In the genomic region with DNA sequence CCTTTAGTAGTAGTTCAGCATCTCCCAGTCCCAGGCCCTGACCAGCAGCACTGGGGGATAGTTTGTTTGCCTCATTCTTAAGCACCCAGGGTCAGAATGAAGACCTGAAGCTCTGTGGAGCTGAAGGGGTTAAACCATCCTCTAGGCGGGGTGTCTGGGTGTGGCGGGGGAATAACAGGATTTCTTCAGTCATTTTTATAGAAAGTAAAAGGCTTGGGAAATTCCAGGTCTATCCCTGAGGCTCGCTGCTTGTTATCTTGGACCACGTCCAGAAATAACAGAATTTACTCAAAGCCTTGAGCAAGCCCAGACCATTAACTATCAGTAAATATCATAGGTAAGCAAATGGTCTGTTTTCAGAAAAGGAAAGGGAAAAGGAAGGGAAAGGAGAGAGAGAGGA, we compare ENCODE assay signal across 13 mouse cellular contexts. TPM values are rescaled to one million over a fixed set of nuclear protein-coding genes. Genes with fewer than 3 reads are reported as not detected.
DNase-seq lines count a peak whose midpoint lies in the region; ATAC-seq and TF ChIP-seq lines count a peak whose summit lies in the region.
"Had no signal": no experiment of that assay in that cellular context is flagged by ENCODE, and none has a peak within 500 bp of the region (broad histone marks: within the 10 kb centered on the region; RNA-seq: fewer than 3 reads in every experiment).

No protein-coding gene starts in this region.

- no peak overlapping the region for H3K4me3 ChIP-seq in neural tube, embryonic 13.5 days
- H3K4me3 ChIP-seq in stomach, postnatal 0 days (ENCODE audit: low read depth, low read length) = no peak overlapping the region
- H3K4me3 ChIP-seq: hindbrain, embryonic 13.5 days had no signal

- WGBS in neural tube, embryonic 13.5 days = 68% methylated on average over 4 of the region's 4 CpGs
- 9% methylated on average over 4 of the region's 4 CpGs for WGBS in stomach, postnatal 0 days

- H3K9me3 ChIP-seq in neural tube, embryonic 13.5 days = no peaks in the 10 kb centered on the region
- no peaks in the 10 kb centered on the region for H3K9me3 ChIP-seq in stomach, postnatal 0 days (ENCODE audit: control insufficient read depth, low read length)
- H3K9me3 ChIP-seq: G1E; hindbrain, embryonic 13.5 days had no signal

- peak; percentile 12 for DNase-seq in adrenal gland, postnatal 10 days
- DNase-seq in adrenal gland, postnatal 36 days = no peak
- DNase-seq in kidney, adult 9 months = peak; percentile 26
- no peak for DNase-seq in kidney, adult 18-20 months
- no peak for DNase-seq in neural tube, embryonic 10.5 days (ENCODE audit: extremely low spot score, low spot score)
- no peak for DNase-seq in stomach, postnatal 0 days (ENCODE audit: low spot score)
- DNase-seq in spleen, postnatal 4 days (ENCODE audit: low spot score in 2 of 2) = no peak
- DNase-seq: spleen, adult 18-20 months; thymus, postnatal 14 days had no signal

- H3K4me1 ChIP-seq in neural tube, embryonic 13.5 days (replicated peaks) = peaks cover 25% of the 10 kb centered on the region
- no peaks in the 10 kb centered on the region; the same call in 1 of the 2 replicates for H3K4me1 ChIP-seq in stomach, postnatal 0 days (replicated peaks; ENCODE audit: control insufficient read depth, insufficient read depth)

- H3K36me3 ChIP-seq in neural tube, embryonic 13.5 days = no peaks in the 10 kb centered on the region
- H3K36me3 ChIP-seq in stomach, postnatal 0 days (ENCODE audit: control insufficient read depth, insufficient read depth, low read length) = no peaks in the 10 kb centered on the region
- H3K36me3 ChIP-seq: G1E; hindbrain, embryonic 13.5 days had no signal

- no peak overlapping the region for H3K9ac ChIP-seq in neural tube, embryonic 13.5 days
- no peak overlapping the region for H3K9ac ChIP-seq in stomach, postnatal 0 days (ENCODE audit: low read length)
- H3K9ac ChIP-seq: hindbrain, embryonic 13.5 days had no signal

- TF ChIP-seq EP300 in stomach, postnatal 0 days (optimal IDR thresholded peaks at IDR 0.05) = no peak

- no peak for TF ChIP-seq CTCF in stomach, postnatal 0 days (IDR thresholded peaks at IDR 0.05; ENCODE audit: low read depth)

- H3K27me3 ChIP-seq in neural tube, embryonic 13.5 days = no peaks in the 10 kb centered on the region
- no peaks in the 10 kb centered on the region for H3K27me3 ChIP-seq in stomach, postnatal 0 days (ENCODE audit: control insufficient read depth, insufficient read depth, low read length)
- H3K27me3 ChIP-seq: hindbrain, embryonic 13.5 days had no signal

- no peak for ATAC-seq in neural tube, embryonic 13.5 days (ENCODE audit: low read depth)
- ATAC-seq in stomach, postnatal 0 days (ENCODE audit: low FRiP score, low TSS enrichment) = no peak

- peak overlapping the region; percentile 15; the same call in 1 of the 2 replicates for H3K27ac ChIP-seq in neural tube, embryonic 13.5 days (replicated peaks)
- 0 out of 2 replicates have a peak overlapping the region, but pooled peaks have one; percentile 20 for H3K27ac ChIP-seq in stomach, postnatal 0 days (replicated peaks)
- H3K27ac ChIP-seq: hindbrain, embryonic 13.5 days; macrophage had no signal

- H3K4me2 ChIP-seq in neural tube, embryonic 13.5 days = no peak overlapping the region
- no peak overlapping the region for H3K4me2 ChIP-seq in stomach, postnatal 0 days (replicated peaks; ENCODE audit: low read depth)
- H3K4me2 ChIP-seq: hindbrain, embryonic 13.5 days had no signal

RNA-seq across cellular contexts. Expression of gene Ankrd55, which starts 39.3 kb away (rescaled TPM):
- 1 to 10 TPM; 2.3 to 3.7 TPM for total RNA-seq in adrenal gland, postnatal 10 days (2021)
- 10 to 100 TPM in 1 of 2 experiments, under 1 TPM in 1; 0.46 to 22.1 TPM for total RNA-seq in adrenal gland, postnatal 36 days (2021)
- polyA plus RNA-seq in neural tube, embryonic 13.5 days (2015; fragmentation: Nextera tagmentation; extraction: Ambion mirVana) = 4.2 and 5.2 TPM in 2 replicates
- 0.08 and 0.33 TPM in 2 replicates for polyA plus RNA-seq in stomach, postnatal 0 days (2015; fragmentation: Nextera tagmentation; extraction: Ambion mirVana)
- polyA plus RNA-seq: G1E had no signal

Comparison
In these comparisons a context has a peak if more than half of its experiments do, and no peak if none do; other contexts are left out.
1. DNase-seq: peak in adrenal gland, postnatal 10 days (single experiment) and kidney, adult 9 months (single experiment); none in adrenal gland, postnatal 36 days (0 of 2), kidney, adult 18-20 months (single experiment), neural tube, embryonic 10.5 days (single experiment), stomach, postnatal 0 days (single experiment) and spleen, postnatal 4 days (0 of 2).